Mouse (Mus musculus): ENCODE measurements around the gene Carmil1. TPM values are rescaled to one million over a fixed set of nuclear protein-coding genes. Genes with fewer than 3 reads are reported as not detected.
A peak's percentile ranks its signal among the peaks of the same experiment; 100 is the strongest.

The Carmil1 gene
- total RNA-seq, 4 experiments from 2014 or later = 28.4 to 37.9 (median 31.1) TPM

GRCm38 (mm10) chr13:24049267-24050034 lies 231.1 kb downstream of the Carmil1 start:
- DNase-seq (ENCODE audit: low spot score in 2 of 2) = peak; percentile 29 to 84

DNA sequence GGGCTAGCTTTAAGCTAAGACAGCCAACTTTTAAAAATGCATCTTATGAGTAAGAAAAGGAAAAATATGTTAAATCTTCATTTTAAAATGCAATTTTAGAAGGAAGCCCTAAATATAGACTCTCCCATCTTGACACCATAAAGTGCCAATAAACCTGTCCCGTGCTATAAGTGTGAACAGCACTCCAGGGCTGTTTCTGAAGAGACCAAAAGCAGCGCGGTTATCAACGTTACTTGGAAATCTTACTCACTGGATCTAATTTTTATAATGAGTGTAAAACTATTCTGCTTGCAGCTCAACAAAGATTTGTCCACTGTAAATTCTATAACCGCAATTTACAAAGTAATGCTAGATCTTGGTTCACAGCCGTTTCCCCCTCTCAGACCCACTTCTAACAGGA lies 232.0 kb downstream of the Carmil1 start:
- DNase-seq (ENCODE audit: low spot score in 2 of 2) = no peak

DNA sequence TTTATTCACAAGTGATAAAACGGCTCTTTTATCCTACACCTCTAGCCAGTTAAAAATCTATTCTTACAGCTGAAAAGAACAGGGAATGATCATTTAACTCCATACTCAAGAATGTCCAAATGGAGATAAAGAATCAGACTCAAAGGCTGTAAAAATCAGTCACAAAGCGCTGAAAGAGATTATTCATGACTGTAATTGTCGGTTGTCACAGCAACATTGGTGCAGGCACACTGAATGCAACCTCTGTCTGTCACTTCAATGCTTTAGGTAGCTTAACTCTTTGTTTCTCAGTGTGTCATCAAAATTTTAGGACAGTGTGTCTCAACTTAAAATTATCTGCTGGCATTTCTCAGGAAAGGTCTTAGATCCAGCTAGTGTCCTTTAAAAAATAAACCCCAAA lies 235.3 kb downstream of the Carmil1 start:
- DNase-seq (ENCODE audit: low spot score in 2 of 2) = no peak

GRCm38 (mm10) chr13:24040221-24040620 lies 240.4 kb downstream of the Carmil1 start:
- DNase-seq (ENCODE audit: low spot score in 2 of 2) = no peak

DNA sequence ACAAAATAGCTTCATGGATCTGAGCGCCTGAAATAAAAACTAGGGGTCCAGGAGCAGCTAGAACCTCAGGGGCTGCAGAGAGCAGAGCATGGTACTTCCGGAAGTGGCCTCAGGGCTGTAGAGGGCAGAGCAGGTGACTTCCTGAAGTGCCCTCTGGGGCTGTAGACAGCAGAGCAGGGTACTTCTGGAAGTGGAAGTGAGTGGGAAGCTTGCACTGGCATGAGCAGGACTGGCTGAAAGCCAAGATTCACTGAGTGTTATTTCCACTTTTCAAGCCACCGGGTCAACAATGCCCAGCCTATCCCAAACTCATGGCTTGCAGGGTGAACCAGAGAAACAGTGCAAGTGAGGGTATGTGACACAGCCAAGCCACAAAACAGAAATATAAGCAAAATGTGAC lies 243.1 kb downstream of the Carmil1 start:
- no peak for DNase-seq (ENCODE audit: low spot score in 2 of 2)

GRCm38 (mm10) chr13:24036150-24036549 lies 244.4 kb downstream of the Carmil1 start:
- DNase-seq (ENCODE audit: low spot score in 2 of 2) = no peak

DNA sequence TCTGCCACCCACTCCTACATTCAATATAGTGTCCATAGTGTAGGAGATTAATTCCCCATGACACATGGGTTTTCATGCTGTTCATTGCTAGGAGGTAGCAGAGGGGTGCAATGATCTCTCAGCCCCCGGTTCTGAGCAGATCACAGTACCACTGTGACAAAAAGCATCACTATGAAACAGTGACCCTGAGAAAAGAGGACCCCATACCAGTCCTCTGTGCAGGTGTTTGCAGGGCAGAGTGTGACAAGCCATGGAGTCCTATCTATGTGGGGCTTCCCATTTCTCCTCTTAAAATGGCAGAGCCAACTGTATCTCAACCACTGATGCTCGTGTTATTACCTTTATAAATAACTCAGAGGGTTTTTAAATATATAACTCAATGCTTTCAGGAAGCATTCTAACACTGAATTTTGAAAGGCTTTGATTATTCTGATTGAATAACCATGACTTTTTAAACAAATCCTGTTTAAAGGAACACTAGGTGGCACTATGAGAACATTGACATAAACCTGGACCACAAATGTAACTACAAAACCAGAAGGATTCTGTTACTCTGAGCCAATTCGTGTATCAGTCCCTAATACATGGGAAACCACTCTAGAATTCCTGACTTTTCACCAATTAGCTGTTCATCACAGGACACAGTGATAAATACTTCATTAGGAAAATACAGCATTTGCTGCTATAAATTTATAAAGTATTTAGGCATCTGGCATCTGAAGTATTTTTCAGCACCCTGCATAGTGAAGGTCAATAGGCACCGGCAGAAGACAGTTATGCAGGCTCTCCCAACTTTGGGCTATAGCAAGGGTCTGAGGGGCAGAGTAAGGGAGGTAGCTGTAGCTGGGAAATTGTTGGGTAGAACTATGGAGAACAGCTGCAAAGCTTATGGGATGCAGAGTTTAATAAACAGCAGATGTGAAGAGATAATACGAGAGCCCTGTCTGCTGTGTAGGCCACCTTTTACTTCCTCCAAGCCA lies 253.1 kb downstream of the Carmil1 start:
- DNase-seq (ENCODE audit: low spot score in 2 of 2) = no peak

- no peak for DNase-seq (ENCODE audit: low spot score in 2 of 2)
Observed at GRCm38 (mm10) chr13:24018515-24018914, 262.1 kb downstream of the Carmil1 start.

DNA sequence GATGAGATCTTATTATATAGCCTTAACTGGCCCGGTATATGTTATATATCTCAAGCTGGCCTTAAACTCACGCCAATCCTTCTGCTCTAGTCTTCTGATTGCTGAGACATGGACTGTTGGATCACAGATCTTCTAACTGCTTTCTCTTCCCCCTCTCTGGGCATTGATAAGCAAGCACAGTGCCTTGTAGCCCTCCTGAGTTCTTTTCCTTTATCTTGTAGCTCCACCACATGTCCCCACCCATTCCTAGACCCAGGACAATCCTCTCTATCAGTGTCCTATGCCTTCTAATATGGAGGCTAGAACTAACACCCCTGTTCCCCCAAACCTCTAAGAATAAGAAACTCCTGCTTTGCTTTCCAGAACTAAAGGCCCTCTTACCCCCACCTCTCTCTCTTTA lies 275.1 kb downstream of the Carmil1 start:
- DNase-seq (ENCODE audit: low spot score in 2 of 2) = no peak

GRCm38 (mm10) chr13:24001797-24002196 lies 278.8 kb downstream of the Carmil1 start:
- DNase-seq (ENCODE audit: low spot score in 2 of 2) = no peak

DNA sequence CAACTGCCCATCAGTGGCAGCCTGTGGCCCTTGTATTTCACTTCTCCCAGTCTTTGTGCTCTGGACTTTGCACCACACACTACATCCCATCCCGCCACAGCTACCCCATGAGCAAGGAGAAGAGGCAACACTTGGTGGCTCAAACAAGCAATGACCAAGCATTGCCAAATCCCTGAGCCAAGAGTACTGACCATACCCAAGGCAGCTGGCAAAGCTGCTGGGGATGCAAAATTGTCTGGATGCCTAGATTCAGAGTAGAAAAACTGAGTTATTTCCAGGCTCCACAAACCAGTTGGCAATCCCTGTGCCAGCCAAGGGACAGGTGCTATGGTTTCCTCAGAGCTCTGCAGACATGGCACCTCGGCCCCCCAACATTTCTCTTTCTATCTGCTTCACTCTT lies 279.5 kb downstream of the Carmil1 start:
- no peak for DNase-seq (ENCODE audit: low spot score in 2 of 2)

DNA sequence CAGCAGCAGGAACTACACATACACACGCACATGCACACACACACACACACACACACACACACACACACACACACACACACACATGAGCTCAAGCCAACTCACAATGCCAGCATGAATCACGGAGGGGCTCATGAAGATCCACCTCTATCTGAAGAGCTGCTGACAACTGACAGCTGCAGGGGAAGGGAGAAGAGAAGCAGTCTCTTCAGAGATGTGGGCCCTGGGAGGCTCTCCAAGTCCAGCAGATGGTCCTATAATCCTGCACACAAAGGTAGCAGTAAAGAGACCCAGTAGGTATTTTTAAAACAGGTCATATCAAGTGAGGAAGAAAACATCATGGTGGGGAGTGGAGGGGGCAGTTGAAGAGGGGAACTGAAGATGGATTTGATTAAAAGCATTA lies 281.8 kb downstream of the Carmil1 start:
- DNase-seq (ENCODE audit: low spot score in 2 of 2) = no peak

GRCm38 (mm10) chr13:23994756-23995155 lies 285.8 kb downstream of the Carmil1 start:
- no peak for DNase-seq (ENCODE audit: low spot score in 2 of 2)

- DNase-seq (ENCODE audit: low spot score in 2 of 2) = no peak
Observed at GRCm38 (mm10) chr13:23994024-23994423, 286.6 kb downstream of the Carmil1 start.

DNA sequence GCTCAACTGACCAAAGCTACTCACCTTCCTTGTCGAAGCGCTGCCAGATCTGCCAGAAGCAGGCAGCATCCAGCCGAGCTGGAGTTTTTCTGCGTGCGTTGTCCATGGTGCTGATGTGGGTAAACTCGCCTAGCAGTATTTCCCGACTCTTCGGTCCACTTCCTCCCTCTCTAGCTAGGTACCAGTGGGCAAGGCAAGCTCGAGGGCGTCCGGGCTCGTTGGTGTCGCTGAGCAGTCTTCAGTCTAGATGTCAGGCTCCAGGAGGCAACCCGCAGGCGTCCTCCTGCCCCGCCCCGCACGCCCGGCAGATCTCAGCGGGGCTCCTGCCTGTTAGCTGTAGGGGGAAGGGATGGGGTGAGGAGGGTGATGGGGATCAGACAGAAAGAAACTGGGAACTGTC lies 289.7 kb downstream of the Carmil1 start, which contains the start of gene Scgn:
TSS of gene Scgn (minus strand) at position 287 of the 400 bp plus-strand sequence.
- DNase-seq (ENCODE audit: low spot score in 2 of 2) = no peak

DNA sequence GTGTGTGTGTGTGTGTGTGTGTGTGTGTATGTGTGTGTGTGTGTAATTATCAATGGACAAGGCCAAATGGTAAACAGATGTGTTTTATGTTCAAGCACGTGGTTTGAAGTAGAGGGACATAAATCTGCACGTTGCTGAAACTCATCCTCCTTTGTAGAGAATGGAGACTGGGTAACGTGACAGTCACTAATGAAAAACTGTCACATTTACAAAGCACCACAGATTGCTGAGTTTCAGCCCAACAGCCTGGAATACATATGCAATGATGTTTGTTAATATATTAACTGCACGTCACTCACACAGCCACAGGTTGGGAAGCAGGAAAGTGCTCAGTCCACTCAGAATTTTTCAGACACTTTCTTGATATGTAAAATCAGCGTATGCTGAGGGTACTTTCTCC lies 290.1 kb downstream of the Carmil1 start:
- DNase-seq (ENCODE audit: low spot score in 2 of 2) = no peak

- no peak for DNase-seq (ENCODE audit: low spot score in 2 of 2)
Observed at GRCm38 (mm10) chr13:23985130-23985529, 295.5 kb downstream of the Carmil1 start.

DNA sequence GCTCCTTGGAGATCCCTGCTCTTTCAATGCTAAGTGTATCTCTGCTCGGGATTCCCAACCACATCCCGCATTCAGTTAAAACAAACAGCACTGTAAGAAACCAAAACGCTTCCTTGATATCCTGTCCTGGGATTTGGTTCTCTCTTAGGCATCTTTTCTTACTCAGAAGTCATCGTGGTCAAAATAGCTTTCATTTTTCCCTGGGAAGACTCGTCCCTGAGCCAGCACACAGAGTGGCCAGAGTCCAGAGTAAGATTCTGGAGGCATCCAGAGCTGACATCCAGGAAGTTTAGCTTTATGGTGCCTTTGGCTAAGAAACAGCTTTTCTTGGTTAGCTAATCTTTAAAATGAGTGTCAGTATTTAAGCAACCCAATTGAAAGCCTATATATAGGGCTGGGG lies 308.3 kb downstream of the Carmil1 start:
- DNase-seq (ENCODE audit: low spot score in 2 of 2) = no peak

DNA sequence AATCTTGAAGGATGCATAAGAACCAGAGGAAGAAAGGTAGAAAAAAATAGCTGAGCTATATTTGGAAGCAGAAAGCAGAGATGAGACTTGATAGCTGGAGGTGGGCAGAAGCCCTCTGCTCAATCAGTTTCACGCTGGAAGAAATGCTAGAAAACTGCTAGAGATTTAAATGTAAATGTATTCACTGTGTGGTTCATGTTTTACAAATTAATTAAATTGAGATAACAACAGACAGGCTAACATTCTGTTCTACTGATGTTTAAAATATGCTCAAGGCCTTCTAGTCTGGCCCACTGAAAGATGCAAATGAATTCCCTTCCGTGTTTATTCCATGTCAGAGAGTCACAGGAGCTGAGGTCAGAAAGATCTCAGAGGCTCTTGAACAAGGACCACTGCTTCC lies 308.7 kb downstream of the Carmil1 start:
- no peak for DNase-seq (ENCODE audit: low spot score in 2 of 2)

- DNase-seq (ENCODE audit: low spot score in 2 of 2) = no peak
Observed at GRCm38 (mm10) chr13:23964909-23965308, 315.7 kb downstream of the Carmil1 start.

All from left cerebral cortex, adult 8-10 months (tissue).